Mouse (Mus musculus): ENCODE results near the gene Gm4302. TPM values are rescaled to one million over a fixed set of nuclear protein-coding genes. Genes with fewer than 3 reads are reported as not detected.
"Not testable (repeated sequence)": the region's sequence is repeated elsewhere in the genome, so short reads cannot be mapped to it uniquely, and the experiment has no call there.

The Gm4302 gene
- not detected in 2 replicates for total RNA-seq (2017)

GRCm38 (mm10) chr10:100340536-100340935 is at the start of gene Gm4302:
TSS of gene Gm4302 (plus strand) at chr10:100340836.
- ATAC-seq (replicated peaks in 1 of 2; ENCODE audit: insufficient read depth in 1 of 2, low FRiP score in 2 of 2, low TSS enrichment in 1 of 2, low read depth in 1 of 2, poor library complexity in 2 of 2, severe bottlenecking in 2 of 2), result not testable (repeated sequence)

- no peak for ATAC-seq (replicated peaks in 1 of 2; ENCODE audit: insufficient read depth in 1 of 2, low FRiP score in 2 of 2, low TSS enrichment in 1 of 2, low read depth in 1 of 2, poor library complexity in 2 of 2, severe bottlenecking in 2 of 2)
Measured at GRCm38 (mm10) chr10:100296105-100296504, 44.5 kb upstream of the Gm4302 start.

GRCm38 (mm10) chr10:100300106-100300505 is 40.5 kb upstream of the Gm4302 start:
- not testable (repeated sequence) for ATAC-seq (replicated peaks in 1 of 2; ENCODE audit: insufficient read depth in 1 of 2, low FRiP score in 2 of 2, low TSS enrichment in 1 of 2, low read depth in 1 of 2, poor library complexity in 2 of 2, severe bottlenecking in 2 of 2)

GRCm38 (mm10) chr10:100335376-100335775 is 5.3 kb upstream of the Gm4302 start, which contains the start of gene Gm4301:
TSS of gene Gm4301 (plus strand) at chr10:100335676.
- ATAC-seq (replicated peaks in 1 of 2; ENCODE audit: insufficient read depth in 1 of 2, low FRiP score in 2 of 2, low TSS enrichment in 1 of 2, low read depth in 1 of 2, poor library complexity in 2 of 2, severe bottlenecking in 2 of 2), result not testable (repeated sequence)

GRCm38 (mm10) chr10:100345672-100346071 is 5.0 kb downstream of the Gm4302 start, which contains the start of gene Gm4303:
TSS of gene Gm4303 (plus strand) at chr10:100345972.
- not testable (repeated sequence) for ATAC-seq (replicated peaks in 1 of 2; ENCODE audit: insufficient read depth in 1 of 2, low FRiP score in 2 of 2, low TSS enrichment in 1 of 2, low read depth in 1 of 2, poor library complexity in 2 of 2, severe bottlenecking in 2 of 2)

- ATAC-seq (replicated peaks in 1 of 2; ENCODE audit: insufficient read depth in 1 of 2, low FRiP score in 2 of 2, low TSS enrichment in 1 of 2, low read depth in 1 of 2, poor library complexity in 2 of 2, severe bottlenecking in 2 of 2), result not testable (repeated sequence)
Measured at GRCm38 (mm10) chr10:100350793-100351192, 10.2 kb downstream of the Gm4302 start, which contains the start of gene Gm4305. TSS of gene Gm4305 (plus strand) at chr10:100351093.

GRCm38 (mm10) chr10:100356841-100357240 is 16.2 kb downstream of the Gm4302 start:
- not testable (repeated sequence) for ATAC-seq (replicated peaks in 1 of 2; ENCODE audit: insufficient read depth in 1 of 2, low FRiP score in 2 of 2, low TSS enrichment in 1 of 2, low read depth in 1 of 2, poor library complexity in 2 of 2, severe bottlenecking in 2 of 2)

- ATAC-seq (replicated peaks in 1 of 2; ENCODE audit: insufficient read depth in 1 of 2, low FRiP score in 2 of 2, low TSS enrichment in 1 of 2, low read depth in 1 of 2, poor library complexity in 2 of 2, severe bottlenecking in 2 of 2), result not testable (repeated sequence)
Measured at GRCm38 (mm10) chr10:100361038-100361437, 20.4 kb downstream of the Gm4302 start, which contains the start of gene Gm4307. TSS of gene Gm4307 (plus strand) at chr10:100361338.

GRCm38 (mm10) chr10:100382460-100382859 is 41.8 kb downstream of the Gm4302 start, which contains the start of gene Gm4312:
TSS of gene Gm4312 (minus strand) at chr10:100382560.
- not testable (repeated sequence) for ATAC-seq (replicated peaks in 1 of 2; ENCODE audit: insufficient read depth in 1 of 2, low FRiP score in 2 of 2, low TSS enrichment in 1 of 2, low read depth in 1 of 2, poor library complexity in 2 of 2, severe bottlenecking in 2 of 2)

Other genes starting within 250 kb of the Gm4302 start
- gene Gm4301, start 5.2 kb upstream of the Gm4302 start, total RNA-seq (2017), result not detected in 2 replicates
- gene Gm4303, start 5.1 kb downstream of the Gm4302 start, total RNA-seq (2017), result not detected in 2 replicates
- not detected in 2 replicates for gene Gm4305, start 10.3 kb downstream of the Gm4302 start, total RNA-seq (2017)
- not detected in 2 replicates for gene Gm4307, start 20.5 kb downstream of the Gm4302 start, total RNA-seq (2017)
- gene Gm4312, start 41.7 kb downstream of the Gm4302 start, total RNA-seq (2017), result not detected in 2 replicates
- 6.5 and 8.1 TPM in 2 replicates for gene Tmtc3, start 146.5 kb downstream of the Gm4302 start, total RNA-seq (2017)
- 23.3 and 27.1 TPM in 2 replicates for gene Cep290, start 146.7 kb downstream of the Gm4302 start, total RNA-seq (2017)
- gene 4930430F08Rik, start 249.6 kb downstream of the Gm4302 start, total RNA-seq (2017), result 16.2 and 23.6 TPM in 2 replicates
- gene 1700017N19Rik, start 249.6 kb downstream of the Gm4302 start, total RNA-seq (2017), result not detected in 2 replicates